Mouse (Mus musculus): Measurements from ENCODE around the gene Gm21974.
A peak's percentile ranks its signal among the peaks of the same experiment; 100 is the strongest.
"Not testable (repeated sequence)": the region's sequence is repeated elsewhere in the genome, so short reads cannot be mapped to it uniquely, and the experiment has no call there.

Gene Gm21974

DNA sequence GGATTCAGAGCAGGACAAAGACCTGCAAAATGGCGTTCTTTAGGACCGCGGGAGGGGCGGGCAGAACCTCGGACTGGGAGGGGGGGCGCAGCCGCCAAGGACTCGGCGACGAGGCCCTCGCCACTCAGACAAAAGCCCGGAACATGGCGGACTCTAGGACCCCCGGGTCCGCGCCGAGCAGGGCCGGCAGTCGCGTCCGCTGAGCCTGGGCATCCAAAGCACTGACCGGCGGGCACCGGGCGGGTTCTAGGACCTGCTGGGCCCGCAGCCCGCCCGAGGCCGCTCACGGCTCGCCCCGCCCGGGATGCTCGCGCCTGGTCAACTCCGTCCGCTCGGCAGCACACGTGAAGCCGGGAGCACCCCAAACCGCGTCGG lies 19.6 kb downstream of the Gm21974 start:
- DNase-seq: peak; percentile 96

DNA sequence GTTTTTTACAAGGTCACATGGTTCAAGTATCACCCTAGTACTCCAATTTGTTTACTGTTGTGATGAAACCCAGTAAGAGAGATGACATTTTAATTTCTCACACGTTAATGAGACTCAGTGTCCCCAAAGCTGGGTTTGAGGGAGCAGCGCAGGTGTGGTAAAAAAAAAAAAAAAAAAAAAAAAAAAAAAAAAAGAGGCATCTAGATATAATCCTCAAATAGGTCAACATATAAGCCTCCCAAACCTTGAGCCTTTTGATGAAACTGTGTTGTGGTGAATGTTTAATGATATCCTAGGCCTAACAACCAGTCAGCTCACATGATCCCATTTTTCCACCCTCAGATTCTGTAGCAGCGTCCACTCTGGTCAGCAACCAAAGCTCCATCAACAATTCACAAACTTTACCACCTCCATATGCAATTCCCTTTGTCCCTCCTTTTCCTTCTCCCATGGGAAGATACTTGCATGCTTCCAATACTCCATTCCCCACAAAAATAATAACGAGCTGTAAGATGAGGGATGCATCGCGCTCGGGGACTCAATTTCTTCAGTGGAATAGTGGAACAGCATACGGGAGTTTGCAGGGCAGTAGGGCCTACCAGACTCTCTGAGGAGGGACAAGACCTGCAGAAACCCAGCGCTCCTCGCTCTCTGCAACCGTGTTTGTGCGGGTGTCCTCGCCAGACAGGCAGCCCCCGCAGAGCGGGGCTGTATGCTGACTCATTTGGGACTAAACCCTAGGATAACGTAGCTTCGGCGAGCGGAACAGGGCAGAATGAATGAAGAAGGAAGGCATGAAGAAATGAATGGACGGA lies 20.2 kb downstream of the Gm21974 start:
- no peak for DNase-seq

DNA sequence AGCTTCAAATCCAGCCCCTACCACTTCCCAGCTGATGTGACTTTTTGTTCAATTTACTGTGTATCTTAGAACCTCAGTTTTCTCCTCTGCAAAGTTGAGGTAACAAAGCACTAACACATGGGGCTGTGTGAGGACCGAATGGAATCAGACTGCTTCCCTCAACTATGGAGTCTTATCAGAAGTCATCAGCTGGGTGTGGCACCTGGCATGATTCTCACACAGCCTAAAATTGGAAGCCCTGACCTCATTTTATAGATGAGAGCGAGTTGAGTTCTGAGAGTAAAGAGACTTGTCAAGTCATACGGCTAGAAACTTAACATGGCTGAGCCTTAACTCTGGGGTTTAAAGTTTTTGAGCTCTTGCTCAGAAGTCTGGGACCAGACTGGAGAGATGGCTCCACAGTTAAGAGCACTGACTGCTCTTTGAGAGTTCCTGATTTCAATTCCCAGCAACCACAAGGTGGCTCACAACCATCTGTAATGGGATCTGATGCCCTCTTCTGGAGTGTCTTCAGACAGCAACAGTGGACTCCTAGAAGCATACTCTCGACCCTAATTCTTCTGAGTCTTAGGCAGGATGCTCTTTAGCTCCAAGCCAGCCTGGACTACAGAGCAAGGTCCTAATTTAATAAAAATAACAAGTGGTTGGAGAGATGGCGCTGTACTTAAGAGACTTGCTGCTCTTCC lies 25.0 kb downstream of the Gm21974 start:
- DNase-seq: no peak

DNA sequence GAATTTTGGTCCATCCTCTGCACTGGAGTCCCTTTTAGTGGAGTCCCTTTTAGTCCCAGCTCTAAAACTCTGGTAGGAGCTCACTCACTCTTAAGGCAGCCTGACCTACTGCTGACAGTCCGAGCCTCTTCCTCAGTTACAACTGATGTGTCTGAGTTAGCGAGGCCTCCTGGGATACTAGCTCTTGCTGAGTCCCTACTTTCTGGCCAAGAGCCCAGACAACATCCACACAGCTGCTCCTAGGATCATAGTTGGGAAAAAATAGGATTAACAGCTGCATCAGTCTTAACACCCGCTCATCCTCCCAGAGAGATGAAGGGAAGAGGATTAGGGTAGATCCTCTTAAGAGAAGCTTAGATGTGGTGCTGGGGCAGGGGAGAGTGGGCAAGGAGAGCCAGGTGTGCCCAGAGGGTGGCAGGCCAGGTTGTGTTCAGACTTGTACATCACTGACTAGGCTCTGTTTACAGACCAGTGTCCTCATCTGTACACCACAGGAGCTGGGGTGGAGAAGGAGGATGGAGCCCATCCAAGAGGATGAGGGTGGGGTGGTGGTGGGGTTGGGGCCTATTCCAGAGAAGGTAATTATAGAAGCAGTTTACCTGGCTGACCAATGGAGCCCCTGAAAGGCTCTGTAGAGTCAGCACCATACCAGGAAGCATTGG lies 26.0 kb downstream of the Gm21974 start:
- DNase-seq: peak; percentile 51

DNA sequence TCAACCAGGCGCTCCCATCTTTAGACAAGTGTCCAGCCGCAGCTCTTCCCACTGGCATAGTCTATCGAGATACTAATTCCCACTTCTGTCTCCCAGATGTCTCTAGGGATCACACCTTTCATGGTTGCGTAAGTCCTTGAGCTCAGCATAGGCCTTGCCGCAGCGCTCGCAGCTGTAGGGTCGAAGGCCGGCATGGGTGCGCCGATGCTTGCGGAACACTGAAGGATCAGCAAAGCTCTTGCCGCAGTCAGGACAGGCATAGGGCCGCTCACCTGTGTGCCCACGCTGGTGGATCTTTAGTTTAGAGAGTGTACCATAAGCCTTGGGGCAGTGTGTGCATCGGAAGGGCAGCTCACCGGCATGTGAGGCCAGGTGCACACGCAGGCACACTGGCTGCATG lies 27.6 kb downstream of the Gm21974 start:
- no peak for DNase-seq

DNA sequence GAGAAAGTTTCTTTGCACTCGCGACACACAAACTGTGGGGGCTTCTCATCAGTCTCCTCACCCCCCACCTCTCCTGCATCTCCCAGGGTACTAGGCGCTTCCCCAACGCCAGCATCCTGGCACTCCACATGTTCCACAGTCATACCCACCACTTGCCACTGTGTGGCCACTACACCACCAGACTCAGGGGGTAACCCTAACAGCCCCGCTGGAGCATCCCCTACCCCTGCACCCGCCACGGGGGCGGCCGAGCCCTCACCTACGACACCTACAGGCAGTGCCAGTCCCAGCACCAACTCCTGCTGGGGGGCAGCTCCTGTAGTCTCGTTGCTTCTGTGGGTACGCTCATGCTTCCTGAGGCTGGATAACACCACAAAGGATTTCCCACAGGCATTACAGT lies 28.8 kb downstream of the Gm21974 start:
- no peak for DNase-seq

DNA sequence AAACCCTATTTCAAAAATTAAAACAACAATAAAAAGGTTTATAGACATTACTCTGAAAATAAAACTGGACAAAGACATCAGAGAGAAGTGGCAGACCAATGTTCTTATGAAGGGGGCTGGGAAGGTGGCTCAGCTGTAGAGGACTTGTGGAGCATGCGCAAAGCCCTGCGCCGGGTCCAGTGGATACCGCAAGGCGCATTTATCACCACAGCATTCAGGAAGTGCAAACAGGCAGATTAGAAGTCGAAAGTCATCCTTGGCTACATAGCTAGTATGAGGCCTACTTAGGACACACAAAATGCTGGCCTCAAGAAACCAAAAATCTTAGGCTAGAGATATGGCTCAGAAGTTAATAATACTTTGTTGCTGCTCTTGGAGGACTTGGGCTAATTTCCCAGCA lies 37.0 kb downstream of the Gm21974 start:
- DNase-seq: no peak

DNA sequence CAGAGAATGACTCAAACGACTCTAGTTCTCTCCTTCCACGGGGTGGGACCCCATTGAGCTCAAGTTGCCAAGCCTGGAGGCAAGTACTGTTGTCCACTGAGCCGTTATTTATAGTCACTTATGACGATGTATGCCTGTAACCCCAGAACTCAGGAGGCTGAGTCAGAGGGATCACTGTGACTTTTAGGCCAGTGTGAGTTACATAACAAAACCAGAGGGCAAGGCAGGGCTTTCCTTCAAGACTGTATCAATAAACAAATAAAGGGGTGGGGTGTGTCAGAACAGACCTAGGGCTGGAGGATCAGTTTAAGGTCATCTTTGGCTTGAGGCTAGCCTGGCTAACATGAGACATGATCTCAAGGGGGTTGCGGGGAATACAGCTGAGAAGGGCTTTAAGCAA lies 44.3 kb downstream of the Gm21974 start:
- DNase-seq: no peak

DNA sequence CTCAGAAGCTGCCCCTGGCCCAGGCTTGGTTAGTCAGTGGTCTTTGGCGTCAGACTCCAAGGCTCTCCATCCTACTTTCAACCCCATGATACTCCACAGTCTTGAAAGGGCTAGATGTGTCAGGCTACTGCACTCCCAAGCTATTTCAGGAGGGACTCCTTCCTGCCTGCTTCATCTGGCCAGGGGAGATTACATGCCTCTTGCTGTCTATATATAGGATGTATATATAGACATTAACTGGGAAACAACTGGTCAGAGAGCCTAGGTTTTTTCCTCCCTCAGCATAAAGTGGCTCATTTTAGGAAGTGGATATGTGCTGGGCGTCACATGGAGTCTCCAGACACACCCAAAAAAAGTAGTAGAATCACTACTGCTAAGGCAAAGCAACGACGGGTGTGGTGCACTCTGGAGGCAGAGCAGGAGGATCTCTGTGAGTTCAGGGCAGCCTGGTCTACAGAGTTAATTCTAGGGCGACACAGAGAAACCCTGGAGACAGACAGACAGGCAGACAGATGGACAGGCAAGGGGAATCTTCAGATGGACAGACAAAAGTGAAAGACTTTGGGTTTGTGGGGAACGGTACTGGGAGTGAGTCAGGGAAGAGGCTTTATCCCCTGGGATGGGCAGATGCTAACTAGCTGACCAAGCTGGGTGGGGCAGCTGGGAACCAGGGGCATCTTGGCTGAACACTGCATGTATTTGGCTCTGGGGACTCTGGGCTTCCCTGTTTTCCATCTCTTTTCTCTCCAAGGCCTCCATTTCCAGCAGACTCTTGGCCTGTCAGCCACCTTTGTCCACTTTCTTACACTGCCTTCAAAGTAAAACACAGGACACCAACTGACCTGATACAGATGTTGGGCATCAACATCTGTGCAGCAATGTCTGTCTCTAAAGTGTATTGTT lies 45.0 kb downstream of the Gm21974 start:
- no peak for DNase-seq

DNA sequence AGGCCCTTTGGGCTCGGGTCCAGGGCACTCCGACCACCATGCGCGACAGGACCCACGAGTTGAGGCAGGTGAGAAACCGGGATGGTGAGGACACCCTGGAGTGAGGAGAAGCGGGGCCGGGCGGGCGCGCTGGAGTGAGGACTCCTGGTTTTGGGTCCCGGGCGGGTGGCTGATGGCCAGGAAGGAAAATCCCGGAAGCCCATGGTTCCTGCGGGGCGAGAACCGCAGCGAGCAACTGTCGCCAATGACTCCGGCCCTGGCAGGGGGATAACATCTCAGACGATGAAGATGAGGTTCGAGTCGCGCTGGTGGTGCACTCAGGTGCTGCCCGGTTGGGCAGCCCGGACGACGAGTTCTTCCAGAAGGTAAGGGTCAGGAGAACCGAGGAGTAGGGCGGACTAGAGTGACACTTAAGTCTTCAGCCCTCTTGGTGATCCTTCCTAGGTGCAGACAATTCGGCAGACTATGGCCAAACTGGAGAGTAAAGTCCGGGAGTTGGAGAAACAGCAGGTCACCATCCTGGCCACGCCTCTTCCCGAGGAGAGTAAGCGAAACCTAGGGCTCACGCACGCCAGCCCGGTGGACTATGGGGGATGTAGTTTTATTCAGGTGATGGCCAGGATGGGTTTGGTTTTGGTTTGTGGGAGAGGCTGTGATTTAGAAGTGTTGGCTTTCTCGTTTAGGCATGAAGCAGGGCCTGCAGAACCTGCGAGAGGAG lies 53.1 kb downstream of the Gm21974 start:
- DNase-seq: peak; percentile 91

DNA sequence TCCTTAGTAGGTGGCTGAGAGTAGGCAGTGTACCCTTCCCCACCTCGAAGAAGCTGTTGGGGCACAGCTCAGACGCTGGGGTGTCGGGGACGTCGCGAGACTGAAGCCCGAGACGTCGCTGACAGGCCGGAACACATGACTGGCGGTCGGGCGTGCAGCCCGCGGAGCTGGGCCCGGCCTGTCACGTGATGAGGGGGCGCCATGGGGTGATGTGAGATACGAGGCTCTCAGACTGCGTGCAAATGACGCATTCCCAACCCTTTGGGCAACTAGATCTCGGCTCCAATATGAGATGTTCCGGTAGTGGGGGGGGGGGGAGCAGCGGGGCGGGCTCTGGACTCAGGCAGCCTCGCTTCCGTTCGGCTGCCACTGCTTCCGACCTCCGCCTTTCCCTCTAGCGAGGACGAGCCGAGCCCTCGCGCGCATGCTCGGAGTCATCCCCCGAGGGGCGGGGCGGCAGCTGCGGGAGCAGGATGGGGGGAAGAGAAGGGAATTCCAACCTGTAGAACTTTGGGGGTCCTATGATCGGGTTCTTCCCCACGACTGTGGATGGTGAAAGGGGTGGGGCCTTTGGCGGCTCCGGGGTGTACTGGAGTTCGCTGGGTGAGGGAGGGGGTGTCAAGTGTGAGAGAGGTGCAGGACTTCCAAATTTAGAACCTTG lies 53.8 kb downstream of the Gm21974 start:
- peak; percentile 97 for DNase-seq

DNA sequence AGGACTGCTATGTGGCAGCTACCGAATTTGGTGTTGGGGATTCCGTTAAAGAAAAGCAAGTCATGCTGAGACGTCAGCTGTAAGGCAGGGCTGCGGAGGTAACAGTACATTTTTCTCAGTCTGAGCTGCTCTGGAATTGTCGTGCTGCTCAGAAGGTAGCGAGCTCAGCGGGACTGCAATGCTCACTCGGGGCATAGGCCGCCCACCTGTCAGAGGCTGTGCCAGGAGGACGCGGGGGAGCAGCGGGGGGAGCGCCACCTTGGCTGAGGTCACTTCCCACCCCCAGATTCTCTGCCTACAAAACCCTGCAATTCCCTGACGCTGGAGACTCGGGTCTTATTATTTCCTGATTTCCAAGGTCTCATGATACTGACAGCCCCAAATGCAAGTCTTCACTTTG lies 54.4 kb downstream of the Gm21974 start:
- peak; percentile 66 for DNase-seq

DNA sequence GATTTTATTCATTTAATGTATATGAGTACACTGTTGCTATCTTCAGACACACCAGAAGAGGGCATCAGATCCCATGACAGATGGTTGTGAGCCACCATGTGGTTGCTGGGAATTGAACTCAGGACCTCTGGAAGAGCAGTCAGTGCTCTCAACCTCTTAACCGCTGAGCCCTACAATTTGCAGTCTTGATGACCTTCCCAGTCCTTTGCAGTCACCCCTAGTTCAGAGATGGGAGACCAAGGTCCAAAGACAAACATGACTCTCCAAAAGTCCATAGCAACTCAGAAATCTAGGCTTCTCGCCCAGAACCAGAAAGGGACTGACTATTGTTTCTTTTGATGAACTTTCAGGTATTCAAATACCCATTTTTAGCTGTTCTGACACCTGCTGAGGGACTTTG lies 55.2 kb downstream of the Gm21974 start:
- not testable (repeated sequence) for DNase-seq

DNA sequence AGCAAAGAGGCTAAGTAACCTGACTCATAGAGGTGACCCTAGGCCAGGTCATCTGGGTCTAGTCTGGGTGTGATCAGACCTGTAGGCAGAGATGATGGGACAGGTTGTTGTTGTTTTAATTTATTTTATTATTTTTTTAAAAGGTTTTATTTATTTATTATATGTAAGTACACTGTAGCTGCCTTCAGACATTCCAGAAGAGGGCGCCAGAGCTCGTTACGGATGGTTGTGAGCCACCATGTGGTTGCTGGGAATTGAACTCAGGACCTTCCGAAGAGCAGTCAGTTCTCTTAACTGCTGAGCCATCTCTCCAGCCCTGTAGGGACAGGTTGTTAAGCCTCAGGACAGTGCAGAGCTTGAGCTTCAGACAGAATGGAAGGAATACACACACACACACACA lies 57.4 kb downstream of the Gm21974 start:
- not testable (repeated sequence) for DNase-seq

DNA sequence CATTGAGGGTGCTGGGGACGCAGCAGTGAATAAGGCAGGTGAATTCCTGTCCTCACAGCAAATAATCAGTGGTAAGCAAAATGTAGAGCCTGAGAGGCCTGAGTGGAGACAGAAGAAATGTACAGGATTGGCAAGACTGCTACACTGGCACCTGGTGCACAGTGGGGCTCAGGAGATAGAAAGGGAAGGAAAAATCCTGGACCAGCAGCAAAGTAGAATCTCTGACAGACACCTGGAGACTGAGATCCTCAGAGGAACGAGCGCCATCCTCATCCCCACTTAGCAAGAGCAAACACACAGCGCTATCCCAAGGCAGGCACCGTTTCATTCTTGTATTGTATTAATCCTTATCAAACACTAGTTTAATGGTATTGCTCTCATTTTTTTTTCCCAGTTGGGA lies 57.8 kb downstream of the Gm21974 start:
- DNase-seq: no peak

Data from lung, postnatal 10 days (tissue).